Mouse (Mus musculus) CD4-positive, CD25-positive, alpha-beta regulatory T cell, adult 2 months (primary cell): ENCODE results near the gene Gal3st2b.
"Not testable (repeated sequence)": the region's sequence is repeated elsewhere in the genome, so short reads cannot be mapped to it uniquely, and the experiment has no call there.

Experiments used
- DNase-seq: peaks from one replicate; pipeline ENCODE4 v3.0.0-alpha.2; 2012; ENCODE audit warnings: low read depth, low spot score

The Gal3st2b gene

GRCm38 (mm10) chr1:93980932-93981331, 62.8 kb downstream of the Gal3st2b start:
- not testable (repeated sequence) for DNase-seq

DNA sequence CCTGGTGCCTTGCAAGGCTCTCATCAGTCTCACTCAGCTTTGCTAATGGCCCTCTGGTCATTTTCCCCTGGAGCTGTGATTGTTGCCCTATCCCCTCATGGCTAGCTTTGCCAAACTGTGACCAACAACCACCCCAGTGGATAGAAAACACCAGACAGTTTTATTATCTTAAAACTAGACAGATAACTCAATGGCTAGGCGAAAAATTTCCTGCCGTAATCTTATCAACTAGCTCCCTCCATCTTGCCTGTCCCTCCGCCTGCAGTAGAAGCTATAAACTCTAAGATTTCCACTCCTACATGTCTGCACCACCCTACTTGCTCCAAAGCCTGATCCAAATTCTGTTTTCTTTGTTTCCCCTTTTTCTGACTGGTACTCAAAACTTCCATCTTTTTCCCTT, 68.1 kb downstream of the Gal3st2b start:
- no peak for DNase-seq

- no peak for DNase-seq
Measured at GRCm38 (mm10) chr1:93988786-93989185, 70.7 kb downstream of the Gal3st2b start.

DNA sequence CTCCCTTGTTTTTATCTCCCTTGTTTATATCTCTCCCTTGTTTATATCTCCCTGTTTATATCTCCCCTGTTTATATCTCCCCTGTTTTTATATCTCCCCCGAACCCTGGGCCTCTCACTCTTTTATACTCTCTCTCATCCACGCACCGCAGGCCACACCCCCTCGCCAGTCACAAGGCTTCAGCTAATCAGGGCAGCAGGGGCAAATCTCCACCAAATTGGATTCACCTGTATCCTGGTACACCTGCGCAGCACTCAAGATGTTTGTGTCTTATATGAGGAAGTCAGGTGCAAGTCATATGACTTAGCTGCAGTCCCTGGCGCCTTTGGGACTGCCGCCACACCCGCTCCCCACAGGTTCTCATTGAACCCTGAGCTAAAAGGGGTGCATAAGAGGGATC, 72.1 kb downstream of the Gal3st2b start, which contains the start of gene Gal3st2c:
Gene Gal3st2c (plus strand): TSS at position 301 of the 400 bp plus-strand sequence.
- DNase-seq, result not testable (repeated sequence)

DNA sequence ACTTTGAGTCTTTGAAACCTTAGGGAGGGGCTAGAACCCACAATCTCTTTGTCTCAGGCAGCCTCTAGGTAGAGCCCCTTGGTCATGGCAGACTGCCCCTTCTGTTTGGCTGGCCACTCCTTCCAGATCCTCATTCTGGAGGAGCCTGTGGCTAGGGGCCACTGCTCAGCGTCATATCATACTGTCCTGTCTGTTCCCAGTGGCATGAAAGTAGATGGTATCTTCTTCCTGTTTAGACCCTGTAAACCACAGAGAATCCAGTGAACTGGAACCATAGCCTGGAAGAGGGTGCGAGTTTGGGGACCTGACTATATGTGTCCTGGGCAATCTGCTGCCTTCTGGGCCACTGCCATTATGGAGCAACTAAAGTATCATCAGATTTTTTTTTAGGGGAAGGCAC, 73.0 kb downstream of the Gal3st2b start:
- not testable (repeated sequence) for DNase-seq

DNA sequence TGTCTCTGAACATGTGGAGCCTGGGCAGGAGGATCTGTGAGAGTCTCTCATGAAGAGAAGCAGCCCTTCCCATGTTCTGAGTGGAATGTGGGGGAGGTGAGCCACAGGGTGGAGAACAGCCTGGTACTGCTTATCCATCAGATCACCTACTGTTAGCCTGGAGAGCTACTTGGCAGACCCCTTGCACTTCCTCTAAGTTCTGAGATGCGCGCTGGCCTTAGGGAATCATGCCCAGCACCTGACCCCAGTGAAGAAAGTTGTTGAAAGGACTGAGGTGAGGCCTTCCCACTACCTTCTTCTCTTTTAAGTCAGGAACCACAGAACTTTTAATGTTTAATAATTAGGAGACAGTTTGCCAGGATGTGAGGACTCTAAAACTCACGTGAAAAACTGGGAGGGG, 73.4 kb downstream of the Gal3st2b start:
- not testable (repeated sequence) for DNase-seq
